Mouse (Mus musculus) heart, postnatal 0 days (tissue): ENCODE measurements around the gene Lamp1.

Source experiments
- CTCF ChIP-seq: IDR thresholded peaks from 2 replicates; pipeline ENCODE4 v1.5.1; 2016; ENCODE audit warnings: antibody characterized with exemption, control low read depth, low read depth
- EP300 ChIP-seq: IDR thresholded peaks from 2 replicates; pipeline ENCODE4 v1.6.1; 2016; ENCODE audit warnings: antibody characterized with exemption, low read depth

DNA sequence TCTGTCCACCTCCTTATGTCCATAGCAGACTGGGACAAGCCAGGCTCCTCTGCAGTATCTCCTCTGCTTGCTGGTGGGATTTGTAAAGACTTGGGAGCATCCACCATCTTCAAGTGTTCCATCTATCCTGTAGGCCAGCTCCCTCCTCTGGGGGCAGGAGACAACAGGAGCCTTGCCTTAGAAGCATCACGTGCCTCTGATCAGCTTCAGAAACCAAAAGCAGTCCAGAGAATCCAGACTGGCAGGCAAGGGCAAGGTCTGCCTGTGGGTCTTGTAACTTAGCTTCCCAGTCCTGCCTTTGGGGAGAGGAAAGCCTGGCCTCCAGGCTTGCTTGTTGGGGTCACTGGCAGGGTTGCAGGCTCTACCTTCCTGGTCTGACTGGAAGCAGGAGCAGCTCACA, 16.7 kb downstream of the Lamp1 start:
- TF ChIP-seq EP300 (no peak), CTCF (no peak)
